ENCODE assay signal across 21 mouse cellular contexts in genomic region chr9:121663467-121663866, GRCm38 (mm10). TPM values are rescaled to one million over a fixed set of nuclear protein-coding genes. Genes with fewer than 3 reads are reported as not detected.
DNase-seq lines count a peak whose midpoint lies in the region.
"Had no signal": no experiment of that assay in that cellular context is flagged by ENCODE, and none has a peak within 500 bp of the region (broad histone marks: within the 10 kb centered on the region; RNA-seq: fewer than 3 reads in every experiment).

No protein-coding gene starts in this region.

- DNase-seq in left cerebral cortex, adult 18-20 months (ENCODE audit: low spot score in 2 of 2), result peak; percentile 38 to 55
- DNase-seq in left cerebral cortex, adult 11 months (ENCODE audit: low spot score), result no peak
- peak; percentile 36 to 43 for DNase-seq in right cerebral cortex, adult 2 months (ENCODE audit: low spot score in 2 of 2)
- DNase-seq in right cerebral cortex, postnatal 4 days, result no peak
- DNase-seq in left cerebral cortex, postnatal 36 days (ENCODE audit: low spot score in 2 of 2), result peak; percentile 57 to 62
- no peak for DNase-seq in spleen, postnatal 4 days (ENCODE audit: low spot score in 2 of 2)
- DNase-seq: adrenal gland, adult 2 months; adrenal gland, postnatal 14 days; cerebellum, adult 11-12 months; cerebellum, adult 8-10 months; cerebellum, postnatal 10 days; cerebellum, postnatal 36 days; embryo, embryonic 11 days; gastrocnemius, postnatal 10 days; gastrocnemius, postnatal 36 days; heart, adult 2 months; heart, postnatal 14 days; heart, postnatal 4 days had no signal

- intact Hi-C loops in left cerebral cortex, postnatal 36 days (cut with DNase I), result no loop called here

RNA-seq across cellular contexts. Expression of gene Vipr1, which starts 21.0 kb away (rescaled TPM):
- 10 to 100 TPM; 22.1 to 35.8 TPM for total RNA-seq in left cerebral cortex, adult 18-20 months (2021)
- total RNA-seq in left cerebral cortex, postnatal 36 days (2021), result 10 to 100 TPM; 25.2 to 27.2 TPM
- total RNA-seq: granulocyte monocyte progenitor cell, adult 5-6 weeks; MEL had no signal

RNA-seq across cellular contexts. Expression of gene Lyzl4, which starts 21.6 kb away (rescaled TPM):
- 1 to 10 TPM; 1.4 to 1.8 TPM for total RNA-seq in left cerebral cortex, adult 18-20 months (2021)
- 1 to 10 TPM; 2.0 to 2.1 TPM for total RNA-seq in left cerebral cortex, postnatal 36 days (2021)
- total RNA-seq: adrenal gland, adult 2 months; adrenal gland, postnatal 14 days; gastrocnemius, adult 18-20 months; gastrocnemius, postnatal 36 days; granulocyte monocyte progenitor cell, adult 5-6 weeks; heart, adult 2 months; heart, postnatal 14 days; MEL had no signal

RNA-seq across cellular contexts. Expression of gene Sec22c, which starts 41.8 kb away (rescaled TPM):
- 10 to 100 TPM; 28.9 to 29.4 TPM for total RNA-seq in left cerebral cortex, adult 18-20 months (2021)
- 10 to 100 TPM; 26.6 to 26.8 TPM for total RNA-seq in left cerebral cortex, postnatal 36 days (2021)

RNA-seq across cellular contexts. Expression of gene Ss18l2, which starts 46.7 kb away (rescaled TPM):
- total RNA-seq in left cerebral cortex, adult 18-20 months (2021), result 10 to 100 TPM; 73.2 to 83.3 TPM
- 10 to 100 TPM; 84.5 to 84.6 TPM for total RNA-seq in left cerebral cortex, postnatal 36 days (2021)

RNA-seq across cellular contexts. Expression of gene Nktr, which starts 55.5 kb away (rescaled TPM):
- 100 to 1,000 TPM; 103 to 112 TPM for total RNA-seq in left cerebral cortex, adult 18-20 months (2021)
- total RNA-seq in left cerebral cortex, postnatal 36 days (2021), result 100 to 1,000 TPM in 1 of 2 experiments, 10 to 100 TPM in 1; 73.1 to 147 TPM

Comparison
In these comparisons a context has a peak if more than half of its experiments do, and no peak if none do; other contexts are left out.
1. DNase-seq: peak in left cerebral cortex, adult 18-20 months (2 of 2), right cerebral cortex, adult 2 months (2 of 2) and left cerebral cortex, postnatal 36 days (2 of 2); none in left cerebral cortex, adult 11 months (single experiment), right cerebral cortex, postnatal 4 days (single experiment) and spleen, postnatal 4 days (0 of 2).